Mouse (Mus musculus): ENCODE measurements around the gene Pemt. TPM values are rescaled to one million over a fixed set of nuclear protein-coding genes. Genes with fewer than 3 reads are reported as not detected.
"Not testable (repeated sequence)": the region's sequence is repeated elsewhere in the genome, so short reads cannot be mapped to it uniquely, and the experiment has no call there.

Gene Pemt
- polyA plus RNA-seq, 1 experiment: 5.3 TPM

GRCm38 (mm10) chr11:59948401-59948767 is 97.9 kb downstream of the Pemt start:
- no peak for DNase-seq (ENCODE audit: low spot score)

GRCm38 (mm10) chr11:59947752-59948400 is 98.4 kb downstream of the Pemt start, which contains the start of gene Med9:
Gene Med9 (plus strand): TSS chr11:59948206.
- DNase-seq (ENCODE audit: low spot score): peak; percentile 86

GRCm38 (mm10) chr11:59944855-59945254 is 101.4 kb downstream of the Pemt start:
- not testable (repeated sequence) for DNase-seq (ENCODE audit: low spot score)

- no peak for DNase-seq (ENCODE audit: low spot score)
These were observed 104.9 kb downstream of the Pemt start for GRCm38 (mm10) chr11:59941391-59941790.

DNA sequence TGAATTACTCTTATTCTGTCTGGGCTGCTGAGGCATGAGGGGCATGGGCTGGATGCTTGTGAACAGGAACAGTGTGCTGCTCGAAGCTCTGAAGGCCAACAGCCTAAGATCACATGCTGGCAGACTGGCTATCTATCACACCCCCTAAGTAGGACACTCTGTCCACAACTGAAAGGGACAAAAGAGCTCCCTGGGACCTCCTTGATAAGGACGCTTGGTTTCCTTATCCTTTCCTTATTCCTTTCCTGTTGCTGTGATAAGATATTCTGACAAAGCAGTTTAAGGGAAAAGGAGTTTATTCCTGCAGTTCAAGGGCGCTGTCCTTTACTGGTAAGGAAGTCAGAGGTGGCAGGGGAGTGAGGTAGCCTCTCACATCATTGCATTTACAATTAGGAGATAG is 105.6 kb downstream of the Pemt start:
- no peak for DNase-seq (ENCODE audit: low spot score)

DNA sequence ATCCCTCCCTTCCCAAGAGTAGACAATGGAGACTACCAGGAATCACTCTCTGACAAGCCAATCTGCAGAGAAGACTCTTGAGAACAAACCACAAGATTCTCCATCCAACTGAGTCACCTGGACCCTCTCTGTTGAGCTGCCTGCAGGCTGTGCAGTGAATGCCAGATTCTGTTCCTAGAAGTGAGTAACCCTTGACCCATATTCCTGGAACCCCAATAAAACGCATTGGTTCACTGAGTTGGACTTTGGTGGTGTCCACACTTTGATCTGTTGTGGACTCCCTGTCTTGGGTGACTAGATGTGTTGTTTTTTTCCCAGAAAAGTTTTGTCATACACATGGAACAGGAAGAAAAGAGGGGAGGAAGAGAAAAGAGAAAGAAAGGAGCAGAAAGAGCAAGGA is 106.5 kb downstream of the Pemt start:
- DNase-seq (ENCODE audit: low spot score): no peak

DNA sequence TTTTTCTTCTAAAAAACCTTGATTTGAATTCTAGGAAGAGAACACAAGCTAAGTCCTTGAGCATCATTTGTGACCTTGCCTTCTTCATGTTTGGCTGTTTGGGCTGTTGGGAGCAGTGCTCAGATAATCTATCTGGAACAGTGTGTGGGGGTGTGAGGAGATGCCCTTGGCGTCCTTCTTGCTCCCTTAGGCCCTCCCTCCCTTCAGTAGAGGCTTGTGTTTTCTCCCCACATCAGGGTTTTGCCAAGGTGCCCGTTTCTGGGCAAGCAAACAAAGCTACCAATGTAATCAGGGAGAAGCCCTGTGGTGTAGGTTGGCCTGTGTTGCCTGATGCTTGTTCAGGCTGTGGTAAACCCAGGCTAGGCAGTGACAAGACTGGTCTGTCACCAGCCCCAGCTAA is 108.7 kb downstream of the Pemt start:
- no peak for DNase-seq (ENCODE audit: low spot score)

DNA sequence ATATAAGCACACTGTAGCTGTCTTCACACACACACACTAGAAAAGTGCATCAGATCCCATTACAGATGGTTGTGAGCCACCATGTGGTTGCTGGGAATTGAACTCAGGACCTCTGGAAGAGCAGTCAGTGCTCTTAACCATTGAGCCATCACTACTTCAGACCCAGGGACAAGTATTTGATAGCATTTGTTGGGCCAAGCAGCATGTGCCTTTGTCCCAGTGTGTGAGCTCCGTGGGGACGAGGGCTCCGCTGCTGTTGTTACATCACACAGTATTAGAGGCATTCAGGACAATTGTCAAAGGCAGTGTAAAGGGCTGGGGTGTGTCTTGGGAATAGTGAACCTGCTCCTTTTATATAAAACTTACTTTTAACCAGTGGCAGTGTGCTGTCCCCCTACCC is 109.3 kb downstream of the Pemt start:
- no peak for DNase-seq (ENCODE audit: low spot score)

DNA sequence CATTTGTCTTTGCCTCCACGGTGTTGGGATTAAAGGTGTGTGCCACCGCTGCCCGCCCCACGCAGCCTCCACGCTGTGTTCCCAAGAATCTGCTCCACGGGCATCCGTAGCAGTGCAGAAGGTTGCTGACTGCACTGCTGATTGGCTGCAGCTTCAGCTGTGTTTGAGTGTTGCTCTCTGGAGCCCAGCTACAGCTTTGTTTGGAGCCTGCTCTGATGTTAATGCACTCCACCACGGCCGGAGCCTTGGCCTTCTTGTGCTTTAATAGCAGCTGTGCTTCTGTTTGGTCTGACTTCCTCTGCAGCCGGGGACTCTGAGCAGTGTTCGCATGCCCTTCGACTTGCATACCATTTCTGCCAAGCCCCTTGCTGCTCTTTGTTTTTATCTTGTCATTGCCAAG is 112.3 kb downstream of the Pemt start:
- DNase-seq (ENCODE audit: low spot score): no peak

DNA sequence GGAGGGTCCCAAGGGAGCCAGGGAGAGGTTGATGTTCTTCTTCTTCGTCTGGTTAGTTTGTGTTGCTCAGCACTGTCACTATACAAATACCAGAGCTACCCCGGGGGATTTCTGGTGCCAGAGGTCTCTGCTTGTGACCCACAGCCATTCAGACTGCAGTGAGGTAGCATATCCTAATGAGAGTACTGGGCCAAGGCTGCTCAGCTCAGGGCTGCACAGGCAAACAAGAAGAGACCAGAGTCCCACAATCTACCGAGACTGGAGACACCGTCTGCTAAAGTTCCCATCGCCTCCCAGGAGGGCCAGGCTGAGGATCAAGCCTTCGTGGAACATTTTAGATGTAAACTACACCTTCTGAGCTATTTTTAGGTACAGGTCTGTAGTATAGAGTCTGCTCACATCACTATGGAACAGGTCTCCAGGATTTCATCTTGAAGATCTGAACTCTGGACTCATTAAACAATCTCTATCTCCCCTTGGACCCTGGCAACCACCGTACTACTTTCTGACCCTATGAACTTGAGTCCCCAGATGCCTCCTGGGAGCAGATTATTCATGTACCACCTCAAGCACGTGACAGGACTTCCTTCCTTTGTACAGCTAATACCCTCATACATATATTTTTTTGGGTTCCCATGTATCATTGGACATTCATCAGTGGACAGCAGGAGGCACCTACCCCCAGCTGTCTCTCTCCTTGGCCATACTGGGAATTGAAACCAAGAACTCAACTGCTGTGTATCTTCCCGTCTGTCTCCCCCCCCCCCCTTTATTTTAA is 113.5 kb downstream of the Pemt start:
- DNase-seq (ENCODE audit: low spot score): no peak

DNA sequence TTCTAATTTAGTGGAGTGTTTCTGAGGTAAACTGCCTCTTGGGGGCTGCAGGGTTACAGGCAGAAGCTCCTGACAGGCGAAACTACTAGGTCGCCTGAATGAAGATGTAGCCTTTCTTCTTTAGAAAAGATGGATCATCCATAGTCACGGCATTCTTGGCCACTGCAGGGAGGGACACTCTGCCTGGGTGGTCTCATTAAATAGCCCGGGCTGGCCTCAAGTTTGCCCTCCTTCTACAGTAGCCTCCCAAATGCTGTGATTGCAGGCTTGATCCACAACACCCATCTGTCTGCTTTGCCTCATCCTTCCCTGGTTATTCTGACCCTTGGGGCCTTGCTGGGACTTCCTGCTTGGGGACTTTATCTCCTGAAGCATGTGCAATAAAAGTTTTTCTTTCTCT is 116.3 kb downstream of the Pemt start:
- DNase-seq (ENCODE audit: low spot score): no peak

- no peak for DNase-seq (ENCODE audit: low spot score)
These were observed 125.0 kb downstream of the Pemt start for GRCm38 (mm10) chr11:59921265-59921664.

Other genes starting within 250 kb of the Pemt start
- gene Flcn, start 236.5 kb downstream of the Pemt start, polyA plus RNA-seq (2012; rRNA removed): 42.6 and 48.8 TPM in 2 replicates
- gene Nt5m, start 207.0 kb downstream of the Pemt start, polyA plus RNA-seq (2012; rRNA removed): 18.4 and 21.0 TPM in 2 replicates
- 36.1 and 44.7 TPM in 2 replicates for gene Cops3, start 206.7 kb downstream of the Pemt start, polyA plus RNA-seq (2012; rRNA removed)
- 19.9 and 23.0 TPM in 2 replicates for gene Med9, start 98.3 kb downstream of the Pemt start, polyA plus RNA-seq (2012; rRNA removed)
- gene Rasd1, start 81.5 kb downstream of the Pemt start, polyA plus RNA-seq (2012; rRNA removed): 3.3 and 4.8 TPM in 2 replicates
- 35.1 and 45.3 TPM in 2 replicates for gene Rai1, start 58.5 kb upstream of the Pemt start, polyA plus RNA-seq (2012; rRNA removed)
- gene Srebf1, start 176.1 kb upstream of the Pemt start, polyA plus RNA-seq (2012; rRNA removed): 157 and 168 TPM in 2 replicates